Mouse (Mus musculus) forebrain, embryonic 16.5 days (tissue): Measurements from ENCODE around the gene Aqp7. TPM values are rescaled to one million over a fixed set of nuclear protein-coding genes. Genes with fewer than 3 reads are reported as not detected.

Experiments
- ATAC-seq: fragments of 200-750 bp; cut with Nextera tagmentation; 2 replicates; pipeline ENCODE4 v1.8.0; 2017; ENCODE audit warnings: mild to moderate bottlenecking, moderate library complexity
- H3K27ac ChIP-seq: fragments of 300-500 bp; sonication (generic); 2 replicates; pipeline ENCODE4 v1.5.1; 2014; ENCODE audit warnings: low read length, control low read depth
- H3K27me3 ChIP-seq: fragments of 300-500 bp; sonication (generic); replicated peaks from 2 replicates; pipeline ENCODE4 v1.6.1; 2014; ENCODE audit warnings: low read length; ENCODE audit not compliant: control insufficient read depth, insufficient read depth
- H3K36me3 ChIP-seq: fragments of 300-500 bp; sonication (generic); 2 replicates; pipeline ENCODE4 v1.6.1; 2014; ENCODE audit not compliant: control insufficient read depth, insufficient read depth
- H3K4me1 ChIP-seq: fragments of 300-500 bp; sonication (generic); replicated peaks from 2 replicates; pipeline ENCODE4 v1.6.1; 2014; ENCODE audit warnings: low read length; ENCODE audit not compliant: control insufficient read depth, insufficient read depth
- H3K4me2 ChIP-seq: fragments of 300-500 bp; sonication (generic); 2 replicates; pipeline ENCODE4 v1.6.1; 2014; ENCODE audit warnings: mild to moderate bottlenecking, low read length, control low read depth
- H3K4me3 ChIP-seq: fragments of 300-500 bp; sonication (generic); replicated peaks from 2 replicates; pipeline ENCODE4 v1.5.1; 2014; ENCODE audit warnings: mild to moderate bottlenecking, low read length, control low read depth
- H3K9ac ChIP-seq: fragments of 300-500 bp; sonication (generic); replicated peaks from 2 replicates; pipeline ENCODE4 v1.6.1; 2014; ENCODE audit warnings: low read depth, low read length, control low read depth
- H3K9me3 ChIP-seq: fragments of 300-500 bp; sonication (generic); 2 replicates; pipeline ENCODE4 v1.6.1; 2016; ENCODE audit warnings: low read length; ENCODE audit not compliant: control insufficient read depth
- WGBS: fragments of 180-500 bp; shearing (Covaris S2); extraction: QIAGEN DNeasy Blood & Tissue Kit; methylation state at CpG from one replicate; pipeline ENCODE4 v1.1.7; 2014; 5-methylcytosine and 5-hydroxymethylcytosine counted together
- polyA plus RNA-seq: library from polyadenylated mRNA; unstranded; fragments of >200 nt; fragmentation: Nextera tagmentation; extraction: Ambion mirVana; gene quantifications from 2 replicates; pipeline ENCODE4 v1.2.1, GENCODE M21; 2015

Aqp7 gene
- polyA plus RNA-seq, 1 experiment from 2014 or later, result not detected

DNA sequence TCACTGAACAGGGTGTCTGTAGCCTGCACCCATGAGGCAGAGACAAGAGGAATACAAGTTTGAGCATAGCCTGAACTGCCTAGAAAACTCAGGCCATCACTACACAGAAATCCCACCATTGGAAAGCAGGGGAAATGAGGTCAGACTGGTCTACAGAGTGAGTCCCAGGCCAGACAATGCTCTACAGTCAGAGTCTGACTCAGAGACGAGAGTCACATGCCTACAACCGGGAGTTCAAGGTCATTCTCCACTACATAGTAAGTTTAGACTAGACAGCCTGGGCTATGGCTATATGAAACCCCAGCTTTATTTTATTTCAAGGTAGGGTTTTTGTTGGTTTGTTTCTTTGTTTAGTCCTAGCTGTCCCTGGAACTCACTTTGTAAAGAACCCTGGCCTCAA lies 987 bp upstream of the Aqp7 start:
- Histone ChIP-seq H3K36me3 (no peaks in the 10 kb centered on the region), H3K27me3 (no peaks in the 10 kb centered on the region), H3K4me1 (peaks cover 3% of the 10 kb centered on the region), H3K4me3 (no peak overlapping the region), H3K9me3 (no peaks in the 10 kb centered on the region), H3K4me2 (no peak overlapping the region), H3K9ac (no peak overlapping the region), H3K27ac (no peak overlapping the region)
- WGBS, result 69% methylated on average over 2 of the region's 2 CpGs
- no peak for ATAC-seq

DNA sequence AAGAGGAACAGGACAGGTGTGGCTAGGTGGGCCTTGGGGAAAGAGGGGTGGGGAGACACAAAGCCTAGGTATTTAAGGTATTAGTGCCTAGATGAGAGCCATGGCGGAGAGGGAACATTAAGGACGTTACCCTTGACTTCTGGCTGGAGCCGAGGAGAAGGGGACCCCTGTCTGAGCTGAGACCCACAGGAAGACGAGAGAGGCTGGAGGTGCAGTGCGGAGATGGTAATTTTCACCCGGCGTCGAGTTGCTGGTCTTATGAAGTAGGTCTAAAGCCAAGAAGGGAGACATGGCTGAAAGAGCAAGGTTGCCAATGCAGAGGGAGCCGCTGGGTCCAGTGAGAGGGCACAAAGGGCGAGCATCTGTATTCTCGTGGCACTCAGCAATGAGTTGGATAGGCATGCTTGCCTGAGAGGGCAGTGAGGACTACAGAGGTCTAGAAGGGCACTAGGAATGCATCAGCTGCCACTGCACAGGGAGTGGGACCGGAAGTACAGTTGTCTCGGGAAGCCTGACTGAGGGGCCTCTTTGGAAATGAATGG lies 1.6 kb downstream of the Aqp7 start:
- 85% methylated on average over 13 of the region's 13 CpGs for WGBS
- Histone ChIP-seq H3K9me3 (no peaks in the 10 kb centered on the region), H3K36me3 (no peaks in the 10 kb centered on the region), H3K4me2 (no peak overlapping the region), H3K4me3 (no peak overlapping the region), H3K9ac (no peak overlapping the region), H3K27me3 (no peaks in the 10 kb centered on the region), H3K27ac (no peak overlapping the region), H3K4me1 (peaks cover 3% of the 10 kb centered on the region)
- no peak for ATAC-seq

DNA sequence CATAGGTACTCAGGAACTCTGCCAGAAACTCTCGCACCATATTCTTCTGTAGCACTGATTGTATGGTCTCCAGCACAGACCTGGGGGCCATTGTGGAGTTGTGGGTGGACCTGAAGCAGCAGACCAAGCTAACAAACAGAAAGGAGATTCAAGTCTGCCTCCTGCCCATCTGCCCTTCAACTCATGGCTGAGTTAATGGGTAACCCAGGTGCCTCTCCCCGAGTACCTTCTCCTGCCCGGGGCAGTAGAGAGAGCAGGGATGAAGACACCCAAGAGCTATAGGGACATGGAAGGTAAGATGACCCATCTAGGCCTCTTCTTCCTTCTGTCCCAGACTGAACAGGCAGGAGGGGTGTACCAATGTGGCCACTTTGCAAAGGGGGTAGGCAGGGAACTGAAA lies 2.7 kb downstream of the Aqp7 start:
- Histone ChIP-seq H3K4me3 (no peak overlapping the region), H3K9ac (no peak overlapping the region), H3K4me1 (no peaks in the 10 kb centered on the region), H3K27me3 (no peaks in the 10 kb centered on the region), H3K9me3 (no peaks in the 10 kb centered on the region), H3K27ac (no peak overlapping the region), H3K4me2 (no peak overlapping the region), H3K36me3 (no peaks in the 10 kb centered on the region)
- ATAC-seq, result no peak
- WGBS, result 98% methylated on average over 3 of the region's 3 CpGs

DNA sequence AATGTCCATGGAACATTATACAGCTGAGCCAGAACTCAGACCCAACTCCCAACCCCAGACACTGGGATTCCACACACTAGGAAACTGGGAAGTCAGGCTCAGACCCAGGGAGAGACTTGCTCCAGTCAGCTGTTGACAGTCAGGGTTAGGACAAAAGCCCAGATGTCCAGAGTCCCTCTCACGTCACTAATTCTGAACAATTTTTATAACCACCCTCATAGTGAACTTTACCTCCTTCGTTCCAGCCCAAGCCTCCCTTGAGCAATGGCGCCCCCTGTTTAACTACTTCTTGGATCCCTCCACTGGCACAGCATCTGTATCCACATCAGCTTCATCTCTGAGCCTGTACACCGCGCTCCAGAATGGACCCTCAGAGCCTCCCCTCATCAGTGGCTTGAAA lies 4.0 kb downstream of the Aqp7 start:
- no peak overlapping the region for H3K4me2 ChIP-seq
- no peak for ATAC-seq
- no peaks in the 10 kb centered on the region for H3K36me3 ChIP-seq
- no peaks in the 10 kb centered on the region for H3K4me1 ChIP-seq
- no peak overlapping the region for H3K27ac ChIP-seq
- WGBS, result 79% methylated on average over 5 of the region's 5 CpGs
- H3K27me3 ChIP-seq, result no peaks in the 10 kb centered on the region
- no peak overlapping the region for H3K9ac ChIP-seq
- H3K4me3 ChIP-seq, result no peak overlapping the region
- no peaks in the 10 kb centered on the region for H3K9me3 ChIP-seq

DNA sequence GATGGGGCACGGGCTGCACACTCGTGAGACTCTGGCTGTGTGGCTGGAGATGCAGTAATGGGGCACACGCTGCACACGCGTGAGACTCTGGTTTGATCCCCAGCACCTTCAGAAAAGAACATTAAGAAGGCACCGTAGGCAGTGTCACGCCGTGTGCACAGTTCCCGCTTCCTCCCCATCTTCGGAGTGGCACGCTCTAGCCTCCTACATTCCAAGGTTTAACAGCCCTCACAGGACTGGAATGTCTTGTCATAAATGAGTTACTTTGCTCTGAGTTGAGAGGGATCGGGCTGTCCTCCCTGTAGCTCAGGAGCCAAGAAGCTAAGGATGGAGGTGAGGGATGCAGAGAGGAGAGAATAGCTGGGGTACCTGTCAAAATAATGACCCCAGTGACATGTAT lies 5.1 kb downstream of the Aqp7 start:
- Histone ChIP-seq H3K27ac (no peak overlapping the region), H3K9ac (no peak overlapping the region), H3K36me3 (no peaks in the 10 kb centered on the region), H3K4me2 (no peak overlapping the region), H3K27me3 (no peaks in the 10 kb centered on the region), H3K9me3 (no peaks in the 10 kb centered on the region), H3K4me3 (no peak overlapping the region), H3K4me1 (no peaks in the 10 kb centered on the region)
- WGBS, result 82% methylated on average over 12 of the region's 12 CpGs
- no peak for ATAC-seq

DNA sequence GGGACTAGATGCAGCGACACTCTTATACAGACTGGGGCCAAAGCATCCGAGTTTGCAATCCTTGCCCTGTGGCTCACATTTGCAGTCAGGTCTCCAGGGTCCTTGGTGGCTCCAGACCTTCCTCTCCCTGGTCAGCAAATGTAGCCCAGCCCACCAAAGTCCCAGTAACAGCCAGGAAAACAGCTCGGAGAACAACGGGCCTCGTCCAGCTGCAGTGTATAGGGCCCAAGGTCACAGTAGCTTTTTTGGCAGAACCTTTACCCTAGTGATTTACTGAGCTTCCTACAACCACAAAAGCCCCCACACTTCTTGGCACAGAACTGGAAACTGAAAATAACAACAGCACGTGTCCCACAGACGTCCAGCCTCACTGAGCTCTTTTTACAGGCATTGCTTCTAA lies 7.0 kb downstream of the Aqp7 start:
- Histone ChIP-seq H3K9me3 (no peaks in the 10 kb centered on the region), H3K4me1 (no peaks in the 10 kb centered on the region), H3K4me3 (no peak overlapping the region), H3K36me3 (no peaks in the 10 kb centered on the region), H3K27ac (no peak overlapping the region), H3K4me2 (no peak overlapping the region), H3K9ac (no peak overlapping the region), H3K27me3 (no peaks in the 10 kb centered on the region)
- no peak for ATAC-seq
- WGBS, result 80% methylated on average over 7 of the region's 7 CpGs

DNA sequence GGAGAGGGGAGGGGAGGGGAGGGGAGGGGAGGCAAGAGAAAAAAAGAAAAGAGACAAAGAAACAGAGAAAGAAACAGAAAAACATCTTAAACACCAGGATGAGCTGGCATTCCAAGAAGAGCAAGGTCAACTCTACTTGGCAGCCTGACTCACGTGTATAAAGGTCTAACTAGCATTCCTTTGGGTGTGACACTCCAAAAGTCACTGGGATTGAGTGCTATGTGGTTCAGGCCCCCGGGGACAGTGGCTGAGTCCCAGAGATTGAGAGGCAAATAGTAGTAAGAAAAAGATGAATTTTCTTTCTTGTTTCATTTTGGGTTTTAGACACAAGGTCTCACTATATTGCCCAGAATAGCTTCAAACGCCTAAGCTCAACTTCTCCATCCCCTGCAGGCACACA lies 10.0 kb downstream of the Aqp7 start:
- Histone ChIP-seq H3K4me3 (no peak overlapping the region), H3K4me2 (no peak overlapping the region), H3K9ac (no peak overlapping the region), H3K36me3 (no peaks in the 10 kb centered on the region), H3K27ac (no peak overlapping the region), H3K27me3 (no peaks in the 10 kb centered on the region), H3K4me1 (no peaks in the 10 kb centered on the region), H3K9me3 (no peaks in the 10 kb centered on the region)
- no peak for ATAC-seq
- WGBS, result 73% methylated on average over 3 of the region's 3 CpGs

DNA sequence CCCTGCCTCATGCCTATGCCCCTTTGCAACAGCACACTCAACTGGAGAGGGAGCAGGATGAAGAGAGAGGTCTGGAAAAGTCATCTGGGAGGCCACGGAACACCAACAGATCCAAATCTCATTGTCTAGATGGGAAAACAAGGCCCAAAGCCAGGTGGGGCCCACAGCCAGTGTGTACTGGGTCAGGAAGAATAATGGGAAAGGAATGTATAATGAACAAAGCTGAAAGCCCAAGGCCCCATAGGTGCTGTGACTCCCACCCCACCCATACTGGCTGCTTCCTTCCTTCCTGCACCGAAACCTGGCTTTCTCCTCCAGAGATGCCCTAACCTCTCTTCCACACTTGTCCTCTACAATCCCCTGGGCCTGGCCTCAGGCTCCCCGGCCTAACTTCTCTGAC lies 16.7 kb downstream of the Aqp7 start:
- Histone ChIP-seq H3K9me3 (no peaks in the 10 kb centered on the region), H3K27ac (no peak overlapping the region), H3K4me3 (no peak overlapping the region), H3K27me3 (no peaks in the 10 kb centered on the region), H3K4me1 (no peaks in the 10 kb centered on the region), H3K36me3 (no peaks in the 10 kb centered on the region), H3K9ac (no peak overlapping the region), H3K4me2 (no peak overlapping the region)
- 95% methylated on average over 3 of the region's 3 CpGs for whole genome bisulfite sequencing
- no peak for ATAC-seq

DNA sequence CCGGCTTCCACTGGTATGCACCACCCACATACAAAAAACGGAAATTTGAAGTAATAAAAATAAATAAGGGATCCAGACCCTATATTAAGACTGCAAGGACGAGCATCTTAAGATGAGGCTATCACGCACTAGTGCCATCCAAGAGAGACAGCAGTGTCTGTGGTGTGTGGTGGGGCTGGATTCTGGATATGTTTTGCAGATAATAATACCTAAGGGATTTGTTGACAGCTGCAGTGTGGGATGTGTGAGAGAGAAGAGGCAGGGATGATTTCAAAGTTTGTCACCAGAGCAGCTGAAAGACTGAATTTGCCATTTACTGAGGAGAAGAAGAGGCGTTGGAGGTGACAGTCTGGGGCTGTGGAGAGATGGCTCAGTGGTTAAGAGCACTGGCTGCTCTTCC lies 18.6 kb downstream of the Aqp7 start:
- no peak overlapping the region for H3K4me3 ChIP-seq
- no peak overlapping the region for H3K9ac ChIP-seq
- WGBS, result 92% methylated on average over 5 of the region's 5 CpGs
- H3K4me2 ChIP-seq, result no peak overlapping the region
- H3K4me1 ChIP-seq, result no peaks in the 10 kb centered on the region
- no peak for ATAC-seq
- no peaks in the 10 kb centered on the region for H3K9me3 ChIP-seq
- no peak overlapping the region for H3K27ac ChIP-seq
- H3K36me3 ChIP-seq, result no peaks in the 10 kb centered on the region
- H3K27me3 ChIP-seq, result no peaks in the 10 kb centered on the region

DNA sequence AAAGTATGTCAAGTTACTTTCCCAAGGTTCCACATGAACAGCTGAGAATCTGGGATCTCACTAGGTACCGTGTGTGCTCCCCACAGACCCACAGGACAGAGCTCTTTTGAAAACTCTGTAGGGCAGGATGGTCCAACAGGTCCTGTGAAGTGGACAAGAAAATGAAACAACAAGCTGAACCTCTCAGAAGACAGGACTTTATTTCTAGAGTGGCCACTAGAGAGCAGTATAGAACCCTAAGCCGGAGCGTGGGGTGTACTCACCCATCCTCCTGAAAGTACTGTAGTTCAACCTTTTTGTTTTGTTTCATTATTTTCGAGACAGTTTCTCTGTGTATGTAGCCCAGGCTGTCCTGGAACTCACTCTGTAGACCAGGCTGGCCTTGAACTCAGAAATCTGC lies 19.7 kb downstream of the Aqp7 start:
- Histone ChIP-seq H3K27ac (no peak overlapping the region), H3K4me2 (no peak overlapping the region), H3K27me3 (no peaks in the 10 kb centered on the region), H3K4me1 (no peaks in the 10 kb centered on the region), H3K4me3 (no peak overlapping the region), H3K36me3 (0 out of 2 replicates have a peak, but pooled peaks cover 2% of the 10 kb centered on the region), H3K9me3 (no peaks in the 10 kb centered on the region), H3K9ac (no peak overlapping the region)
- WGBS, result 85% methylated on average over 4 of the region's 4 CpGs
- ATAC-seq, result no peak
